Mouse (Mus musculus) megakaryocyte, embryonic 14.5 days (primary cell): ENCODE data around the gene Rpl13a.

ENCODE experiments used
- FLI1 ChIP-seq: IDR thresholded peaks from 2 replicates; pipeline ENCODE4 v1.6.1; 2012; ENCODE audit warnings: low read length, inconsistent platforms, mixed read lengths
- GATA1 ChIP-seq: IDR thresholded peaks from 3 replicates; pipeline ENCODE4 v1.6.1; 2012; ENCODE audit warnings: mixed read lengths, low read length, inconsistent platforms, borderline replicate concordance

DNA sequence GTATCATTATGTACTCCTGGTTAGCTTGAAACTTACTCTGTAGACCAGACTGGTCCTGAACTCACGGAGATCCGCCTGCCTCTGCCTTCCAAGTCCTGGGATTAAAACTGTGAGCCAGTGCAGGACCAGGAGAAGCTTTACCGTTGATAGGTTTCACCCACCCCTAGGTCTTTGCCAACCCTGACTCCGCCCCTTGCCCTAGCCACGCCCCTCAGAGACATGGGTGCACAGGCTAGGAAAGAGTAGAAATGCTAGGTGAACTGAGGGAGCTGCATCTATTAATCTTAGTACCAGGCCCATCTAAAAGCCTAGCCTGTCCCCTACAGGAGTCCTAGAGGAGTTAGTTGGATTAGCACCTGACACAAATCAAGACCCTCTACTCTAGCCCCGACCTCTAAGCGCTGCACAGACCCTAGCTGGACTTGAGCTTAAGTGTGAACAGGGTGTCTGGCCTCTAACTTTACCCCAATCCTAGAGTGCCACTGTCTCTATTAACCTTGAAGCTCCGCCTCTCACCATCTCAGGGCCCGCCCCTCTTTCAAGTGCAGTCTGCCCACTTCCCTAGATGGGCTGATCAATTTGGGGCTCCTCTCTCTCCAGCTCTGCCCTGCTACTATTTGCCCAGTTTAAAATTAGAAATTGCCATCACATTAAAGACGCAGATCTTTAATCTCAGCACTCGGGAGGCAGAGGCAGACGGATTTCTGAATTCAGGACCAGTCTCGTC lies 38.1 kb downstream of the Rpl13a start:
- TF ChIP-seq GATA1, result no peak
- no peak for TF ChIP-seq FLI1
